In genomic region chr1:132870327-132870726, GRCm38 (mm10) we compare ENCODE assay signal across 27 mouse cellular contexts. TPM values are rescaled to one million over a fixed set of nuclear protein-coding genes. Genes with fewer than 3 reads are reported as not detected.
"Had no signal": no experiment of that assay in that cellular context is flagged by ENCODE, and none has a peak within 500 bp of the region (broad histone marks: within the 10 kb centered on the region; RNA-seq: fewer than 3 reads in every experiment).

No protein-coding gene starts in this region.

- H3K4me1 ChIP-seq: hindbrain, embryonic 13.5 days; hindbrain, embryonic 15.5 days; kidney, embryonic 15.5 days; limb, embryonic 13.5 days; limb, embryonic 15.5 days; liver, embryonic 12.5 days had no signal

- H3K9ac ChIP-seq: heart, embryonic 13.5 days; heart, embryonic 15.5 days; hindbrain, embryonic 13.5 days; hindbrain, embryonic 15.5 days; kidney, embryonic 15.5 days; limb, embryonic 13.5 days; limb, embryonic 15.5 days; liver, embryonic 12.5 days had no signal

- H3K4me3 ChIP-seq: heart, adult 2 months; heart, embryonic 13.5 days; heart, embryonic 15.5 days; hindbrain, embryonic 13.5 days; hindbrain, embryonic 15.5 days; kidney, embryonic 15.5 days; limb, embryonic 13.5 days; limb, embryonic 15.5 days; liver, embryonic 12.5 days had no signal

- H3K4me2 ChIP-seq: heart, embryonic 11.5 days; heart, embryonic 13.5 days; heart, embryonic 15.5 days; hindbrain, embryonic 13.5 days; hindbrain, embryonic 15.5 days; kidney, embryonic 15.5 days; limb, embryonic 13.5 days; limb, embryonic 15.5 days; liver, embryonic 12.5 days had no signal

- DNase-seq: gastrocnemius, postnatal 14 days; gastrocnemius, postnatal 36 days; heart, adult 11 months; heart, adult 2 months; heart, postnatal 14 days; heart, postnatal 36 days; kidney, adult 11 months; kidney, adult 2 months; kidney, adult 9 months; kidney, postnatal 14 days; kidney, postnatal 36 days; layer of hippocampus, adult 9-11 months; layer of hippocampus, postnatal 36 days; left cerebral cortex, postnatal 4 days had no signal

- H3K9me3 ChIP-seq: heart, embryonic 13.5 days; heart, embryonic 15.5 days; hindbrain, embryonic 13.5 days; hindbrain, embryonic 15.5 days; kidney, embryonic 15.5 days; limb, embryonic 13.5 days; limb, embryonic 15.5 days; liver, embryonic 12.5 days had no signal

- H3K27ac ChIP-seq: heart, adult 2 months; heart, embryonic 13.5 days; heart, embryonic 15.5 days; hindbrain, embryonic 13.5 days; hindbrain, embryonic 15.5 days; hindbrain, postnatal 0 days; kidney, embryonic 15.5 days; kidney, postnatal 0 days; limb, embryonic 13.5 days; limb, embryonic 15.5 days; liver, embryonic 12.5 days had no signal

- H3K27me3 ChIP-seq: heart, embryonic 15.5 days; hindbrain, embryonic 13.5 days; hindbrain, embryonic 15.5 days had no signal

- H3K36me3 ChIP-seq: heart, embryonic 13.5 days; heart, embryonic 15.5 days; hindbrain, embryonic 13.5 days; hindbrain, embryonic 15.5 days; kidney, embryonic 15.5 days; limb, embryonic 13.5 days; limb, embryonic 15.5 days; liver, embryonic 12.5 days had no signal

- ATAC-seq: hindbrain, postnatal 0 days; intestine, embryonic 16.5 days; liver, embryonic 12.5 days had no signal

RNA-seq across cellular contexts. Expression of gene Lrrn2, which starts 9.7 kb away (rescaled TPM):
- polyA plus RNA-seq: liver, adult 2 months had no signal
